Mouse (Mus musculus): ENCODE measurements around the gene Ttc30a2.

The Ttc30a2 gene

GRCm38 (mm10) chr2:75929786-75930444 is 48.1 kb downstream of the Ttc30a2 start:
- DNase-seq (ENCODE audit: low spot score in 2 of 2): no peak

- no peak for DNase-seq (ENCODE audit: low spot score in 2 of 2)
These were observed 48.8 kb downstream of the Ttc30a2 start for GRCm38 (mm10) chr2:75929141-75929540.

- no peak for DNase-seq (ENCODE audit: low spot score in 2 of 2)
These were observed 50.0 kb downstream of the Ttc30a2 start for GRCm38 (mm10) chr2:75928011-75928410.

GRCm38 (mm10) chr2:75926061-75926460 is 51.9 kb downstream of the Ttc30a2 start:
- DNase-seq (ENCODE audit: low spot score in 2 of 2): no peak

All from frontal cortex, postnatal 25 days (tissue).